Mouse (Mus musculus) liver, embryonic 13.5 days (tissue): ENCODE data around the gene Cybc1. TPM values are rescaled to one million over a fixed set of nuclear protein-coding genes. Genes with fewer than 3 reads are reported as not detected.

Experiments
- polyA plus RNA-seq: library from polyadenylated mRNA; unstranded; fragments of >200 nt; fragmentation: Nextera tagmentation; extraction: Ambion mirVana; gene quantifications from 2 replicates; pipeline ENCODE4 v1.2.1, GENCODE M21; 2015

Cybc1 gene
- polyA plus RNA-seq, 1 experiment from 2014 or later: 20.0 TPM

Other genes with a start within 250 kb of the Cybc1 start
- gene Csnk1d, start 238.0 kb downstream of the Cybc1 start, polyA plus RNA-seq: 36.8 and 46.3 TPM in 2 replicates
- 0.39 and 0.53 TPM in 2 replicates for gene Cd7, start 189.9 kb downstream of the Cybc1 start, polyA plus RNA-seq
- 0.09 and 0.33 TPM in 2 replicates for gene Sectm1b, start 165.8 kb downstream of the Cybc1 start, polyA plus RNA-seq
- gene Sectm1a, start 148.1 kb downstream of the Cybc1 start, polyA plus RNA-seq: 0.76 and 1.2 TPM in 2 replicates
- gene Tex19.2, start 110.6 kb downstream of the Cybc1 start, polyA plus RNA-seq: 0.08 and 0.12 TPM in 2 replicates
- 0.09 and 0.19 TPM in 2 replicates for gene Tex19.1, start 83.2 kb downstream of the Cybc1 start, polyA plus RNA-seq
- not detected in 2 replicates for gene Uts2r, start 69.1 kb downstream of the Cybc1 start, polyA plus RNA-seq
- gene Hexdc, start 24.9 kb downstream of the Cybc1 start, polyA plus RNA-seq: 2.2 and 2.4 TPM in 2 replicates
- 14.7 and 14.9 TPM in 2 replicates for gene Ogfod3, start 24.6 kb downstream of the Cybc1 start, polyA plus RNA-seq
- 101 and 117 TPM in 2 replicates for gene Narf, start 7.9 kb upstream of the Cybc1 start, polyA plus RNA-seq
- 3.4 and 3.9 TPM in 2 replicates for gene Foxk2, start 30.7 kb upstream of the Cybc1 start, polyA plus RNA-seq
- 21.8 and 23.2 TPM in 2 replicates for gene Wdr45b, start 125.1 kb upstream of the Cybc1 start, polyA plus RNA-seq
- gene Rab40b, start 158.9 kb upstream of the Cybc1 start, polyA plus RNA-seq: 0.82 and 0.88 TPM in 2 replicates
- gene Fn3krp, start 192.1 kb upstream of the Cybc1 start, polyA plus RNA-seq: 27.6 and 31.4 TPM in 2 replicates
- gene Fn3k, start 205.6 kb upstream of the Cybc1 start, polyA plus RNA-seq: 40.6 and 42.7 TPM in 2 replicates
- 22.2 and 23.0 TPM in 2 replicates for gene Tbcd, start 222.6 kb upstream of the Cybc1 start, polyA plus RNA-seq